Mouse (Mus musculus): Measurements from ENCODE around the gene Hipk2.

GRCm38 (mm10) chr6:38748037-38748436 lies 127.9 kb downstream of the Hipk2 start:
- TF ChIP-seq POLR2A (IDR thresholded peaks at IDR 0.05; ENCODE audit: control insufficient read depth, low read depth, low read length) (no peak), CTCF (IDR thresholded peaks at IDR 0.05; ENCODE audit: control insufficient read depth, insufficient read depth, insufficient replicate concordance, low read depth, low read length) (no peak)

Data from testis, adult 2 months (tissue).